Mouse (Mus musculus) kidney, adult 9 months (tissue): ENCODE measurements at regions not wholly inside any gene's neighbourhood (a gene's known extent, or its start where the extent isn't known, plus 50 kb on each side); places are given as distances from the start of the nearest gene placed in this dataset.

ENCODE experiments used
- DNase-seq: peaks from one replicate; pipeline ENCODE4 v3.0.0; 2022

GRCm38 (mm10) chr3:78412669-78413419, 873.5 kb downstream of the Rapgef2 start:
- no peak for DNase-seq

GRCm38 (mm10) chr3:78411395-78411794, 874.9 kb downstream of the Rapgef2 start:
- no peak for DNase-seq

- DNase-seq = no peak
Measured at GRCm38 (mm10) chr3:78409237-78409636, 877.1 kb downstream of the Rapgef2 start.

- no peak for DNase-seq
Measured at GRCm38 (mm10) chr3:78405760-78406467, 880.4 kb downstream of the Rapgef2 start.

GRCm38 (mm10) chr3:78358377-78358776, 927.9 kb downstream of the Rapgef2 start:
- DNase-seq = peak; percentile 53

GRCm38 (mm10) chr3:78339891-78340290, 946.4 kb downstream of the Rapgef2 start:
- no peak for DNase-seq

GRCm38 (mm10) chr3:78311630-78312406, 974.5 kb downstream of the Rapgef2 start:
- no peak for DNase-seq

DNA sequence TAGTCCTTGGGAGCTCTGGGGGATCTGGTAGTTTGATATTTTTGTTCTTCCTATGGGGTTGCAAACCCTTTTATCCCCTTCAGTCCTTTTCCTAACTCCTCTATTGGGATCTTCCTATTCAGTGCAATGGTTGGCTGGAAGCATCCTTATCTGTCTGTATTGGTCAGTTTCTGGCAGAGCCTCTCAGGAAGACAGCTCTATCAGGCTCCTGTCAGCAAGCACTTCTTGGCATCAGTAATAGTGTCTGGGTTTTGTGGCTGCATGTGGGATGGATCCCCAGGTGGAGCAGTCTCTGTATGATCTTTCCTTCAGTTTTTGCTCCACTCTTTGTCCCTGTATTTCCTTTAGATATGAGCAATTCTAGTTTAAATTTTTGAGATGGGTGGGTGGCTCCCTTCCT, 985.8 kb downstream of the Rapgef2 start:
- DNase-seq = no peak

GRCm38 (mm10) chr3:78291894-78292293, 994.4 kb downstream of the Rapgef2 start:
- DNase-seq = no peak

- no peak for DNase-seq
Measured at GRCm38 (mm10) chr3:78284071-78284470, 1002.2 kb downstream of the Rapgef2 start.

DNA sequence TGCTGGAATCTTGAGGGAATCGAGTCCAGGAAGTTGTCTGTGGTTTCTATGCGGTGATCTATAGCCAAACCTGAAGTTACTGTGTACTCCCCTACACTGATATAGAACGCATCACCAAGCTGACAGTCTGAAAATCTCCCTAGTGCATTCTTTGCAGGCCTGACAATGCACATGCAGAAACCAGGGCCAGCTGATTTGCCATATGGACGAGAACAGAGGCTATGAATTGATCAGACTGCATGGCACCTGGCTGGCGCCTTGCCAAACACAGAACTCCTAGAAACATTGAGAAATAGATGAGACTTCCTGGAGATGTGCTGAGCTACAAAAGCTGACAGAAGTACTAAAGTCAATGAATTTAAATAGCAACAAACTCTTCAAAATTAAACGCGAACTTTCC, 1049.4 kb downstream of the Rapgef2 start:
- no peak for DNase-seq

GRCm38 (mm10) chr3:78209729-78210128, 1076.6 kb downstream of the Rapgef2 start:
- DNase-seq = peak; percentile 3

DNA sequence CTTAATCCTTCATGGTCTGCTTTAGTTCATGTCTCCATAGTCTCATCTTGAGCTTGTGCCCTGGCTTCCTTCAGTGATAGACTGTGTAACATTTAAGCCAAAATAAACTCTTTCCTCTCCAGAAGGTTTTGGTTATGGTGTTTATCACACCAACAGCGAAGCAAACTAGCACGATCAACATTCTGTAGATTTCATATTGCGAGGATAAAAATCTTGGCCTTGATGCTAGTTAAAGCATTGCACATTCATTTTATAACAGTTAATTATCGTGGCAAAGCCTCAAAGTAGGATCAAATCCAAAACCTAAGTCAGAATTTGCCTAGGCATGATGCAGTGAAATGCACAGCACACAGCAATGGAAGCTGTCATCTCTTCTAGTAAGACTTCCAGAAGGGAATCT, 1123.7 kb downstream of the Rapgef2 start:
- DNase-seq = no peak

DNA sequence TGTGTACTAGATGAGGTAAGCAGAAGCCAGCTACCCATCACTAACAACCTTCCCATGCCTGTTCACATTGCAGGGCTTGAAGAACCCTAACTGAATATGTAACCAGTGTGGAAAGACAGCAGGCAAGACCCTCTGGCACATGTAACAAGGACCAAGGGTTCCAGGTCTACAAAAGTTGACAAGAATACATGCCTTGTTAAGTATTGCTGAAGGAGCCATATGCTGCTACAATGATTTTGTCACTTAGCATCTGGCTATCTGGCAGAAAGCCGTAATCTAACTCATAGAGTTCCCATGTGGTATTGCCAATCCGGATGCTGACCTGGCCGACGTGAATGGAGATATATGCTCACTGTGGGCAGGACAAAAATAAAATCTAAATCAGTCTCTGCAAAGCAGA, 1127.9 kb downstream of the Rapgef2 start:
- no peak for DNase-seq
